Mouse (Mus musculus): ENCODE data around the gene Cmip.

Cmip gene

GRCm38 (mm10) chr8:117428524-117429162, 171.8 kb downstream of the Cmip start:
- no peak for DNase-seq

DNA sequence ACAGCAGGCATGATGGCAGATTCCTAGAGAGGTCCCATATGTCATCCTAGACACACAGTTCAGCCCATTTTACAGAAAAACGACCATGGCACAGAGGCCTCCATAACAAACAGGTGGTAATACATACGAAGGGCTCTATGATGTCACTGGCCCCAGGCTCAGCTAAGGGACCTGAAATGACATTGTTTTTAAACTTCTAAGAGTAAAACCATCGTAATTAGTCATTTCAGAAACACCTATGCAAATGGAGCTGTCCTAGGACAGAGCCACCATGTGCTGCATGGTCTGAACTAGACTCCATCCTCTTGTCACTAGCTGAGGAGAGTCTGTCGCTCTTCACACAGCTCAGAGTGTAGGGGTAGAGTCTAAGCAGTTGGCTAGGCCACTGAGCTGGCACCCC, 173.8 kb downstream of the Cmip start:
- no peak for DNase-seq

- DNase-seq = no peak
Observed at GRCm38 (mm10) chr8:117431554-117431953, 174.7 kb downstream of the Cmip start.

GRCm38 (mm10) chr8:117432111-117432510, 175.2 kb downstream of the Cmip start:
- no peak for DNase-seq

- DNase-seq = no peak
Observed at GRCm38 (mm10) chr8:117433968-117434367, 177.1 kb downstream of the Cmip start.

DNA sequence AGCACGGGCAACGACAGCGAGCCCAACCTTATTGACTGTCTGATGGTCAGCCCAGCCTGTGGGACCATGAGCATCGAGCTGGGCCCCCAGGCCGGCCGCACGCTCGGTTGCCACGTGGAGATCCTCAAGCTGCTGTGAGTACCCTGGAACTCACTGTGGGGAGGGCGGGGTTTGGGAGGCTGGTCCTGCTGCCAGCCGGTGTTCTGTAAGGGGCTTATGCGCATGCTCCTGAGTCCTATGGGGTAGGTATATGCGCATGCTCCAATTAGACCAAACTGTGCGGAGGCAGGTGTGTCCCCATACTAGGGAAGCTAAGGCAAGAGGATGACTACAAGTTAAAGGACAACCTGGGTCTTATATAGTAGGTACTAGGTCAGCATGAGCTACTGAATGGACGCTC, 179.9 kb downstream of the Cmip start:
- no peak for DNase-seq

GRCm38 (mm10) chr8:117437616-117438015, 180.8 kb downstream of the Cmip start:
- peak; percentile 41 to 53 for DNase-seq

DNA sequence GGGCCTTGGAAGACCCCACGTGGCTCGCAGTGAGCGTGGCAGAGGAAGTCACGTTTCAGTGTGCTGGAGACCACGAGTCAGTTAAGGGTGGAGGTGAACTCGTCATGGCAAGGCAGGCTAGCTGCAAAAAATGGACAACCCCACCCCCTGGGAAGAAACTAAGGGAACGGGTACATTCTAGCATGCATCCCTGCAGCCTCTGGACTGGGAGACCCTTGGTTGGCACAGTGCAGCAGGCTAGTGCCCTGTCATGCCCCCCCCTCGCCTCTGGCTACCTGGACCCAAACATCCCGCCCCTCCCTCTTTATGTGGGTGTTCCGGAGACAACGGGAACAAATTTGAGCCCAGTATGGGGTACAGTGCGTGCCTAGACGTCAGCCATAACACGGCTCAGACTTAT, 183.5 kb downstream of the Cmip start:
- no peak for DNase-seq

DNA sequence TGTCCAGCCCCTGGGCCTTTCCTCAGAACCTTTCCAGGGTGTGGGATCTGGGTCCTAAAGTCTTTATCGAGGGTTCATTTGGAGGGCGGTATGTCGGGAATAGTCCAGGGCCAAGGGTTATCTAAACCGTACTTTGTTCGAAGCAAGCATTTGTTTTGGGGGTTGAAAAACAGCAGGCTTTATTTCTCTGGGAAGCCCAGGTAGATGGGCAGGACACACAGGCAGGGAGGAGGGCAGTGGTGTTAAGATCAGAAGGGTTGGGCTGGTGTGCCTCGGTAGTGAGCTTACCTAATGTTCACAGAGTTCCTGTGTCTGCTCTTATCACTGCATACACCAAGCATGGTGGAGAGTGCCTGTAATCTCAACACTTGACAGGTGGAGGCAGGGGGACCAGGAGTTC, 183.9 kb downstream of the Cmip start:
- no peak for DNase-seq

DNA sequence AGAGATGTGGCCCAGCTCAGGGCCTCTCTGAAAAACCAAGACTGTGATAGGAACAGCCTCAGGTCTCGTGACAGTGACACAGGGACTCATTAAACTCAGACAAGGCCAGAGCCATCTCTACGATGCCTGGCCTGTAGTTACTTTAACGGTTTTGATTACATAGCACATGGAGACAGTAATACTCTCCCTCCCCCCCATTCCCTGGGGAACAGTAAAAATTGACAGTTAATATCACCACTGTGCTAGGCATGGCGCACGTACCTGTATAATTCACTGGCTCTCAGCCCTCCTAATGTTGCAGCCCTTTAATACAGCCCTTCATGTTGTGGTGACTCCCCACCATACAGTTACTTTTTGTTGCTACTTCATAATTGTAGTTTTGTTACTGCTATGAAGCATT, 188.6 kb downstream of the Cmip start:
- DNase-seq = no peak

DNA sequence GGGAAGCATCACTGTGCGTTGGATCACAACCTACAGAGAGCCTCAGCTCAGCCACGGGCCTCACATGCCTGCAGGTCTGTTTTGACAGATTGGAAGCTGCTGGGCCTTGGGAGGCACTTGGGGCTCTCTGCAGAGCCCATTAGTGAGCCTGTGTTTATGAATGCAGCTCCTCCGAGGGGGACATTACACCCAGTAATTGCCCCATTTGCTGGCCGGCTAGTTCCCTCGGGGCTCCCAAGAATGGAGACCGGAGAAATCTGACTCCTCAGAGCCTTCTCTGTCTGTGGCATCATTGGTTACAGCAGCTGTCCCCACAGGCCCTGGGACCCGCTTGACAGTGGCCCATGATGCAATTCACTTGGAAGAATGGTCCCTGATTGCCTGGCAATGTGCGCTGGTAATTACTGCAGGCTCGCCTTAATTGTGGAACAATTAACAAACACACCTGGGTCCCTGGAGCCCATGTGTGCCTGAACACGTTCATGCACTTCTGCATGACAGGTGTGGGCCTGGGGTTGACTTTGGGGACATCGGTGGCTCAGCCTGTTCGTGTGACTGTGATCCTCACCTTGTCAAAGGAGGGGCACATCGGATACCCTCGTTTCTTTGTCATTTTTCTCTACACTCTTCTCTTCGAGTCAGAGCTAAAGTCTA, 189.6 kb downstream of the Cmip start:
- no peak for DNase-seq

GRCm38 (mm10) chr8:117451072-117451471, 194.2 kb downstream of the Cmip start:
- DNase-seq = no peak

DNA sequence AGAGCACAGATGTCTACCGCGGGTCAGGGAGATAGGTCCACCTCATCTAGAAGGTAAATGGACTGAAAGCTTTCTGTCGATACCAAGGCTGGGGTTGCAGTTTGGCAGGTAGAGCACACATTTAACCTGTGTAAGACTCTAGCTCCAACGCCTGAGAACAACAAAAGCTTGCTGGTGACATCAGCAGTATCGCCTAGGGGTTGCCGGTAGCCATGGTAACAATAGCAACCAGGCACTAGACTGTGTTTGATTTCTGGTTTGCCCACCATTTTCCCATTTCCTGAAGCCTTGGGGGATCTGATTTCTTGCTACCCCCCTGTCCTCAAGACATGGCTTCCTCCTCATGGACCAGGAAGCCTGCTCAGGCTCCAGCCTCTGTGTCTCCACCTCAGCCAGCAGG, 197.1 kb downstream of the Cmip start:
- DNase-seq = no peak

DNA sequence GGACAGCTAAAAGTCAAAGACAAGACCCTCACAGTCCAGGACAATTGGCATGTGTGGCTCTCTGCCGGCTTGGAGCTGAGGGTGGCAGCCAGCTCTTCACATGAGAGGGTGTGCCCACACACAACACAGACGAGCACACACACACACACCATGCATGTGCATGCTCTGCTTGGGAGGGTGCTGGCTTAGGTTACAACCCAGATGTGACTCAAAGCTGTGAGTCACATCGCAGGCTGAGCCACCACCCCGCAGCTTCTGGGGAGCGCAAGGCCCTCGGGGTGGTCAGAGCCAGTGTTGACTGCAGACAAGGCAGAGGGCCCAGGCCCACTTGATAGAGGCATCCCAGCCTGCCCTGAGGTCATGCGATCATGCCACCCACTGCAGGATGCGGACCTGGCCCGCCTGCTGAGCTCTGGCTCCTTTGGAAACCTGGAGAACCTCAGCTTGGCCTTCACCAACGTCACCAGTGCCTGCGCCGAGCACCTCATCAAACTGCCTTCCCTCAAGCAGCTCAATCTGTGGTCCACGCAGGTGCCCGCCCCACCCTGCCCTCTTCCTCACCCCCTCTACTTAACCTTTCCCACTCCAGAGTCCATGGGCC, 197.8 kb downstream of the Cmip start:
- DNase-seq = no peak

- DNase-seq = no peak
Observed at GRCm38 (mm10) chr8:117455701-117456100, 198.8 kb downstream of the Cmip start.

DNA sequence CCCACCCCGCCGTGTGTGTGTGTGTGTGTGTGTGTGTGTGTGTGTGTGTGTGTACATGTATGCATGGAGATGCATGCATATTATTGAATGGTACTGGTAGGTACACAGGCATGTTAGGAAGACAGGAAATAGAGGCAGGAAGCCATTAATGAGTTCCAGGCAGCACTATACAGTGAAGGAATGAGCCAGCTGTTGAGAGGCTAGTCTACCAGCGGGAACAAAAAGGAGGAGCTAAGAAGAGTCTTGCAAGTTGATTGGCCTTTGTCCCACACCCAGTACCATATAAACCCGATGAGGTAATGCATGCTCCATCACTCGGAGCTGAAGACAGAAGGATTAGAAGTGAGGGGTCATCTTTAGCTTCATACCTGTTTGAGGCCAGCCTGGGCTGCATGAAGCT, 201.6 kb downstream of the Cmip start:
- DNase-seq = no peak

DNA sequence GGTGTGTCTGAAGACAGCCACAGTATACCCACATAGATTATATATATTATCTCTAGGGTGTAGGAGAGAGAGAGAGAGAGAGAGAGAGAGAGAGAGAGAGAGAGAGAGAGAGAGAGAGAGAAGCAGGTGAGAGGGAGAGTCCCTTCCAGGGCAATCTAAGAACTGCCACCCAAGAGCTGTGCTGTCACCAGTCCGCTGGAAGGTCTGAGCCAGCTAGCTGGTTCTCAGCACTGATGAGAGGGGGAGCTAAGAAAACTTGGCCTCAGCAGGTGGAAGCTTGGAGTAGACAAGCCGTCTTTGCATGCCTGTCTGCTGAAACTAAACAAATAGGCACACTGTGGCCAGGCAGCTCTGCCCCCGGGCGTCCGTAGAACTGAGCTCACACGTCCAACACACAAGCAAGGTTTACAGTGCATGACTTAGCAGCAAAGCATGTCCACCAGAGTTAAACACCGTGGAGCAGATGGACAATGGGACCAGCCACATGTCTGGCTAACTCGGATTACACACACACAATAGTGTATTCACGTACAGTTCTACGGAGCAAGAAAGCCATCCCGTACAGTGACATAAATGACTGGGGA, 205.9 kb downstream of the Cmip start:
- DNase-seq = peak; percentile 30 to 47

DNA sequence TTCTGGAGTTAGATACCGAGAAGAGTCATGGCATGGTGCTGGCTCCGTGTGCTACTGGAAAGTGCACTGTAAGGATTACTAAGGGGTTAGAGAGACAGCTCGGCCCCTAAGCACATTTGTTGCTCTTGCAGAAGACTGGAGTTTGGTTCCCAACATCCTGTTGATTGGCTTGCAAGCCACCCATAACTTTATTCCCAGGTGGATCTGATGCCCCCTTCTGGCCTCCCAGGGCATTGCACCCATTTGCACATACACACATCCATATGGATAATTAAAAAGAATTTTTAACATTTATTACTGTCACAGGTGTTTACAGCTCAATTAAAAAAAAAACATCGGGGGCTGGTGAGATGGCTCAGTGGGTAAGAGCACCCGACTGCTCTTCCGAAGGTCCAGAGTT, 207.7 kb downstream of the Cmip start:
- peak; percentile 43 to 46 for DNase-seq

GRCm38 (mm10) chr8:117465250-117465649, 208.4 kb downstream of the Cmip start:
- DNase-seq = peak; percentile 54 to 68

GRCm38 (mm10) chr8:117467466-117467865, 210.6 kb downstream of the Cmip start:
- no peak for DNase-seq

- peak; percentile 34 to 56 for DNase-seq
Observed at GRCm38 (mm10) chr8:117469431-117470341, 212.8 kb downstream of the Cmip start.

DNA sequence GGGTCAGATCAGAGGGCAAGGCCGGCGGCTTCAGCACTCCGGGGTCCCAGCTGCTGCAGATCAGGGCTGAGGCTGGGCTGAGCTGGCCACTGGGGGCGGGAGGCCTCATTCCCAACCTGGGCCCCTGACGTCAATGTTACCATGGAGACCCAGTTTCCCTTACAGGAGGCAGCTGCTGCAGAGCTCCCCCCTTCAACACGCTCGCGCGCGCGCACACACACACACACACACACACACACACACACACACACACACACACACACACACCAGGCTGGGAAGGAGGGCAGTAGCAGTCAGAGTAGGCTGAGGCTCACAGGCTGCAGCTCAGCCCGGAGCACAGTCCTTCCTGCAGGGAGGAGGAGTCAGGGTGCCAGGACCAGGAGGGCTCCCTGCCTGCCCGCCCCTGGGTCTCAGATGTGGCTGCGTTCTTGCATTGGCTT, 213.5 kb downstream of the Cmip start:
- DNase-seq = peak; percentile 90 to 94

DNA sequence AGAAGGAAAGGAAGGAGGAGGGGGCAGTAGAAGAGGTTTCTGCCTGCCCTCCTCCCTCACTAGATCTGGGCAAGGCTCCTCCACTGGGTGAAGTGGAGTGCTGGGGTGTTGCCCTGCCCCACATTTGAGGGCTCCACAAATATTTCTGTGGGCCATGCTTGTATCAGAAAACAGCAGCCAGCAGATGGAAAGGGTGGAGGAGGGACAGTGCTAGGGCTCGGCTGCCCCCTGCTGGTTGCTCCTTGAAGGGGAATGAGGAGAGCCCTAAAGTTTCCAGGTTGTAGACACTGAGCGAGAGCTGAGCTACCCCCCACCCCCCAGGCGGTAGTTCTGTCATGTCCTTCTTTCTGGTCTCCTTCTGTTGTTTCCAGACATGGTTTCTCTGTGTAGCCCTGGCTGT, 214.3 kb downstream of the Cmip start:
- peak; percentile 88 to 89 for DNase-seq
